Mouse (Mus musculus) adrenal gland, postnatal 10 days (tissue): ENCODE measurements around the gene Rnf13. TPM values are rescaled to one million over a fixed set of nuclear protein-coding genes. Genes with fewer than 3 reads are reported as not detected.

Experiments used
- DNase-seq: peaks from one replicate; pipeline ENCODE4 v3.0.0; 2021; ENCODE audit warnings: mixed read lengths
- total RNA-seq, 2 experiments: library from RNA; stranded (reverse); gene quantifications; 2 replicates each; pipeline ENCODE4 v1.2.3; 2021

Gene Rnf13
- total RNA-seq, 2 experiments from 2014 or later, result 57.8 to 62.4 TPM

GRCm38 (mm10) chr3:57845786-57846661, 110.2 kb downstream of the Rnf13 start:
- DNase-seq, result peak; percentile 14

- no peak for DNase-seq
Measured at GRCm38 (mm10) chr3:57846662-57846911, 110.7 kb downstream of the Rnf13 start.

GRCm38 (mm10) chr3:57846912-57847759, 111.3 kb downstream of the Rnf13 start:
- DNase-seq, result peak; percentile 71

GRCm38 (mm10) chr3:57847760-57848185, 111.9 kb downstream of the Rnf13 start, which contains the start of gene Pfn2:
Pfn2 (minus strand) TSS chr3:57848079.
- peak; percentile 80 for DNase-seq

- DNase-seq, result no peak
Measured at GRCm38 (mm10) chr3:57882945-57883344, 147.1 kb downstream of the Rnf13 start.

Other genes starting within 250 kb of the Rnf13 start
- gene Wwtr1, start 160.2 kb upstream of the Rnf13 start, total RNA-seq, result 10 to 100 TPM; 47.2 to 50.9 TPM
- gene Commd2, start 84.3 kb upstream of the Rnf13 start, total RNA-seq, result 10 to 100 TPM; 25.1 to 28.4 TPM
- not detected for gene Ankub1, start 43.3 kb upstream of the Rnf13 start, total RNA-seq
- 10 to 100 TPM; 37.0 to 57.4 TPM for gene Pfn2, start 112.0 kb downstream of the Rnf13 start, total RNA-seq